Mouse (Mus musculus): ENCODE measurements around the gene Fam92b. TPM values are rescaled to one million over a fixed set of nuclear protein-coding genes. Genes with fewer than 3 reads are reported as not detected.

Fam92b gene
- polyA plus RNA-seq, 1 experiment from 2014 or later = 0.31 TPM

DNA sequence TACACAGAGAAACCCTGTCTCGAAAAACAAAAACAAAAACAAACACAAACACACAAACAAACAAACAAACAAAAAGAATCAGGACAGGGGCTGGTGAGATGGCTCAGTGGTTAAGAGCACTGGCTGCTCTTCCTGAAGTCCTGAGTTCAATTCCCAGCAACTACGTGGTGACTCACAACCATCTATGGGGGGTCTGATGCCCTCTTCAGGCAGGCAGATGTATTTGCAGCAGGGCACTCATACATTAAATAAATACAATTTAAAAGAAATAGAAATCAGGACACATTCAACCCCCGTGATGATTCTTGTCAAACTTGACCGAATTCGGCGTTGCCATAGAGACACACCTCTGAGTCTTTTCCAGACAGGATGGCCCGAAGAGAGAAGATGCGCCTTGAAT is 30.1 kb upstream of the Fam92b start:
- no peaks in the 10 kb centered on the region for H3K9me3 ChIP-seq
- peaks cover 22% of the 10 kb centered on the region for H3K27me3 ChIP-seq (ENCODE audit: insufficient read depth, poor library complexity, severe bottlenecking)
- no peak for DNase-seq (ENCODE audit: low spot score)
- H3K36me3 ChIP-seq = no peaks in the 10 kb centered on the region
- H3K4me3 ChIP-seq = no peak overlapping the region
- no peak overlapping the region for H3K27ac ChIP-seq
- WGBS = 84% methylated on average over 8 of the region's 8 CpGs
- H3K4me1 ChIP-seq = peaks cover 57% of the 10 kb centered on the region

DNA sequence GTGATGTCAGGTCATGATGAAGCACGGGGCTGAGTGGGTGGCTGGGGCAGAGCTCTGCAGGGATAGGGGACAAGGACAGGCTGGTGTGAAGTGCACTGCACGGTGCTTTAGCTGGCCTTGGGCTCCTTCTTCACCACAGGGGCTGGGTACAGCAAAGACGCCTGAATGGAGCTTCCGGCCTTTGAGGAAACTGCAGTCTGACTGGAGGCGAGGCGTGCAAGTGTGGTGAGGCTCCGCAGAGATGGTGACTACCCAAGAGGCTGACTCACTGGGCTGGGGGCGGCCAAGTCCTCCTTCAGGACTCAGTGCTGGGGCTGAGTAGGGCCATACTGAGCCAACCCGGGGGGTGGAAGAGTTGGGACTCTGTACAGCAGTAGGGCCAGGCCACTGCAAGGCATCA is 28.6 kb upstream of the Fam92b start:
- Histone ChIP-seq H3K4me1 (peaks cover 57% of the 10 kb centered on the region), H3K36me3 (no peaks in the 10 kb centered on the region), H3K27ac (no peak overlapping the region), H3K27me3 (ENCODE audit: insufficient read depth, poor library complexity, severe bottlenecking) (peaks cover 22% of the 10 kb centered on the region), H3K4me3 (no peak overlapping the region), H3K9me3 (no peaks in the 10 kb centered on the region)
- 74% methylated on average over 9 of the region's 9 CpGs for WGBS
- no peak for DNase-seq (ENCODE audit: low spot score)

DNA sequence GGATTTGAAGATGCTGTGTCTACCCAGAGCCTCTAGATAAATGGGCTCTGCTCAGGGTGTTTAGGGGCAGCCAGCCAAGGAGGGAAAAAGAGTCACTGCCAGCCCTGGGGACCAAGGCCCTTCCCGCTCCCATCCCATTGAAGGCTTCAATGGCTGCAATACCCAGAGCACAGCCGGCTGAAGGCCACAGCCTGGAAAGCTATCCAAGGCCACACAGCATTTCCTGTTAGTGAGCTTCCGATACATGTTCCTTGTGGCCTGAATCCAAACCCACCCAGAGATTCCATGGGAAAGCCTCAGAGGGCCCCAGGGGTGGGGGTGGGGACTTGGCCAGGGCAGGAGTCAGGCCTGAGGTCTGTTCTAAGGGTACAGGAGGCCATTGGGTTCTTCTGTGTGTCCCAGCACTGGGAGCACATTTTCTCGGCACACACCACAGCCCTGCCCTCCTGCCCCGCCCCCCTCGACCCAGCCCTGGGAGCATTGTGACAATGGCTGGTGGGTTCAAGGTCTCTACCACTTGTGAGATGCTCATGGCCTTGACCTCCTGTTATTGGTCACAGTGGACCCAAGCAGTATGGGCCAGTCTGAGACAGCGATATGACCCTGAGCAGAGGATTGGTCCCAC is 27.6 kb upstream of the Fam92b start:
- 0 out of 2 replicates have a peak overlapping the region, but pooled peaks have one; percentile 39 for H3K27ac ChIP-seq
- H3K36me3 ChIP-seq = no peaks in the 10 kb centered on the region
- WGBS = 75% methylated on average over 7 of the region's 7 CpGs
- H3K27me3 ChIP-seq (ENCODE audit: insufficient read depth, poor library complexity, severe bottlenecking) = peaks cover 22% of the 10 kb centered on the region
- no peaks in the 10 kb centered on the region; the same call in 1 of the 2 replicates for H3K9me3 ChIP-seq
- no peak overlapping the region for H3K4me3 ChIP-seq
- DNase-seq (ENCODE audit: low spot score) = no peak
- H3K4me1 ChIP-seq = peaks cover 47% of the 10 kb centered on the region

DNA sequence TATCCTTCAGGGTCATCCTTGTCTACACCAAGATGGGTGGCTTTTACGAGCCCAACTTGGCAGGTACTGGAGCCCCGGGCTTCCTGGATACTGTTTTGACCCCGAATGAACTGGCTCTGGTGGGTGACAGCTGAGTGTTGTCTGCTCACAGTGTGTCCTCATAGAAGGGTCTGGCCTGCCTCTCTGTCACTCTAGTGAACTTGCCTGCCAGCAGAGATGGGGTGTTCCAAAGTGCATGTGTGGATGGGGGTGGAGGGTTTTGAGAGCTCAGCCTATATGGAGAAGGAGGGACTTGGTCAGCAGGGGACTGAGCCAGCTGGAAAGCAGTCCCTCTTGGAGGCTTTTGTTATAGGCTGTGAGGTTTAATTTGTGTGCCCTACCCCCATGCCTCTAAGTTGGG is 25.3 kb upstream of the Fam92b start:
- no peak overlapping the region for H3K4me3 ChIP-seq
- H3K27ac ChIP-seq = 0 out of 2 replicates have a peak overlapping the region, but pooled peaks have one; percentile 32
- H3K4me1 ChIP-seq = peaks cover 40% of the 10 kb centered on the region
- H3K36me3 ChIP-seq = no peaks in the 10 kb centered on the region
- H3K9me3 ChIP-seq = no peaks in the 10 kb centered on the region; the same call in 1 of the 2 replicates
- DNase-seq (ENCODE audit: low spot score) = peak; percentile 88
- 50% methylated on average over 3 of the region's 3 CpGs for WGBS
- peaks cover 17% of the 10 kb centered on the region for H3K27me3 ChIP-seq (ENCODE audit: insufficient read depth, poor library complexity, severe bottlenecking)

DNA sequence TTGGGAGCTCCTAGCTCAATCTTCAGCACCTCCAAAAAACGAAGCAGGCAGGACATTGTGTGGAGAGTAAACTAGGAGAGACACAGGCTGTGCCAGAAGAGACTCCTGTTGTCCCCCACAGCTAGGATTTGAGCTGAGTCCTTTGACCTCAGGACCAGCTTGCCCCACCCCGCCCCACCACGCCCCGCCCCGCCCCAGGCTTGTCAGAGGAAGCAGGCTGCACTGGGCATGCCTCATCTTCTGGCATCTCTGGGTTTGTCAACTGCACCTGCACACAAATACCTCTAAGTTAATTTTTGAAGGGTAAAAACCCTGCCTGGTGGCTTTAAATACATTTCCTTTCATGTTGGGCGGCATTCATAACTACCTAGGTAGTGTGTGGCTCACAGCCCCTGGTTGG is 24.1 kb upstream of the Fam92b start:
- DNase-seq (ENCODE audit: low spot score) = no peak
- H3K27ac ChIP-seq = 0 out of 2 replicates have a peak overlapping the region, but pooled peaks have one; percentile 32
- H3K4me3 ChIP-seq = no peak overlapping the region
- peaks cover 40% of the 10 kb centered on the region for H3K4me1 ChIP-seq
- H3K9me3 ChIP-seq = no peaks in the 10 kb centered on the region; the same call in 1 of the 2 replicates
- H3K27me3 ChIP-seq (ENCODE audit: insufficient read depth, poor library complexity, severe bottlenecking) = peaks cover 17% of the 10 kb centered on the region
- H3K36me3 ChIP-seq = no peaks in the 10 kb centered on the region
- WGBS = 84% methylated on average over 6 of the region's 6 CpGs

DNA sequence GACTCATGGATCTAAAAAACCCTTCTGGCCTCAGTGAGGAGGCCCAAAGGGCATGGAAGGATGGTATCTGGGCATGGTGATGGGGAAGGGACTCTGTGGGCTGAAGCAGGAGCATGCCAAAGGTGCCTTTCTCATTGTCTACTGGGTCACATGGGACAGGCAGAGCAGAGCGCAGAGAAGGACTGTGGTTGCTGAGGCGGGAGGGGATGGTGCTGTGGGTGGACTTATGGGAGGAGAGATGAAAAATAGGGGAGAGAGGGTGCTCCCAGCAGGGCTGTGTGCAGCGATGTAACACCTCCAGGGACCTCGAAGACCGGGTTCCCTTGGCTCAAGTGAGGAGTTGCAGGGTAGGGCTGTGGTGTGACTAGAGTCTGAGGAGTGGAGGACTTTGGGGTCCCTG is 14.9 kb upstream of the Fam92b start:
- Histone ChIP-seq H3K9me3 (no peaks in the 10 kb centered on the region), H3K4me1 (peaks cover 33% of the 10 kb centered on the region), H3K27me3 (ENCODE audit: insufficient read depth, poor library complexity, severe bottlenecking) (peaks cover 11% of the 10 kb centered on the region), H3K27ac (0 out of 2 replicates have a peak overlapping the region, but pooled peaks have one; percentile 65), H3K4me3 (no peak overlapping the region), H3K36me3 (no peaks in the 10 kb centered on the region)
- 95% methylated on average over 5 of the region's 5 CpGs for WGBS
- no peak for DNase-seq (ENCODE audit: low spot score)

DNA sequence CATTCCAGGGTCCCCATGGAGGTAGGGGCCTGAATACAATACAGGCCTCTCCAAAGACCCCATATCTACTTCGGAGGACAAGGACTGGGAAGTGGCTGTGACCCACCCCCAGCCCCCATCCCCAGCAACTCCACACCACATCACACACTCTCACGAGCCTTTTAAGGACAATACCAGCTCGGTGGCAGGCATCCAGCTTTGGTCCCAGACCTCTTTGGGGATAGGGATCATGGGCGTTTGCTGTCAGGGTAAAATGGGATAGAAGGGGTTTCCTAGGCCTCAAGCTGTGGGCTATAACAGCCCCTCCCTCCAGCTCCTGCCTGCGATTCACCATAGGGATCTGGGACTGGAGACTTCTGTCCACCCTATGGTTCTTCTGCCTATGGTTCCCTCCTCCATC is 14.4 kb upstream of the Fam92b start:
- no peak for DNase-seq (ENCODE audit: low spot score)
- Histone ChIP-seq H3K4me3 (no peak overlapping the region), H3K36me3 (no peaks in the 10 kb centered on the region), H3K27ac (peak overlapping the region; percentile 65), H3K27me3 (ENCODE audit: insufficient read depth, poor library complexity, severe bottlenecking) (peaks cover 11% of the 10 kb centered on the region), H3K4me1 (peaks cover 35% of the 10 kb centered on the region), H3K9me3 (no peaks in the 10 kb centered on the region)
- WGBS = 74% methylated on average over 5 of the region's 5 CpGs

DNA sequence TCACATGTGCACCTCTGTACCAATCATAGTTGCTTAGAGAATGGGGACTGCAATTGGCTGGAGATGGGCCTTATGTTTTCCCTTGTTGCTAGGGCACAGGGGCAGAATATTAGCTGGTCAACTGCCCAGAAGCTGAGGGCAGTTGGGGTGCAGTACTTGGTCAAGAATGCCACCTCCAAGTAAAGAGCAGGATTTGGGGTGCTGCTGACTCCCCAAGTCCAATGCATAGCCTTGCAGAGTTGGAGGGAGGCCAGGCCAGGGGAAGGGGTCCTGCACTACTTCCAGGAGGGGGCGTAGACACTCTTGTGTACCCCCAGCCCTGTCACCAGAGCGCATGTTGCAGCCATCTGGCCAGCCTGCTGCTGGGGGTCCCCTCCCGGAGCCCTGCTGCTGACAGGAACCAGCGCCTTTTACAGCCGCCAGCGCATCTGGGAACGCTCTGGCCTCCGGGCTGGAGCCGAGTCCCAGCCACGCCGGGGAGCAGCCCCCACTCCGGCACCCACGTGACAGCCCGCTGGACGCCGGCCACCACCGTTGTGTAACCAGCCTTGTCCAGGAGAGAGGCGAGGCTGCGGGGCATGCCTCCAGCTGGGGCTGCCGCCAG is 13.6 kb upstream of the Fam92b start:
- peak overlapping the region; percentile 45 for H3K4me3 ChIP-seq
- no peak for DNase-seq (ENCODE audit: low spot score)
- H3K9me3 ChIP-seq = no peaks in the 10 kb centered on the region
- H3K27ac ChIP-seq = peak overlapping the region; percentile 65
- WGBS = 50% methylated on average over 20 of the region's 20 CpGs
- H3K36me3 ChIP-seq = no peaks in the 10 kb centered on the region
- peaks cover 11% of the 10 kb centered on the region for H3K27me3 ChIP-seq (ENCODE audit: insufficient read depth, poor library complexity, severe bottlenecking)
- H3K4me1 ChIP-seq = peaks cover 42% of the 10 kb centered on the region

DNA sequence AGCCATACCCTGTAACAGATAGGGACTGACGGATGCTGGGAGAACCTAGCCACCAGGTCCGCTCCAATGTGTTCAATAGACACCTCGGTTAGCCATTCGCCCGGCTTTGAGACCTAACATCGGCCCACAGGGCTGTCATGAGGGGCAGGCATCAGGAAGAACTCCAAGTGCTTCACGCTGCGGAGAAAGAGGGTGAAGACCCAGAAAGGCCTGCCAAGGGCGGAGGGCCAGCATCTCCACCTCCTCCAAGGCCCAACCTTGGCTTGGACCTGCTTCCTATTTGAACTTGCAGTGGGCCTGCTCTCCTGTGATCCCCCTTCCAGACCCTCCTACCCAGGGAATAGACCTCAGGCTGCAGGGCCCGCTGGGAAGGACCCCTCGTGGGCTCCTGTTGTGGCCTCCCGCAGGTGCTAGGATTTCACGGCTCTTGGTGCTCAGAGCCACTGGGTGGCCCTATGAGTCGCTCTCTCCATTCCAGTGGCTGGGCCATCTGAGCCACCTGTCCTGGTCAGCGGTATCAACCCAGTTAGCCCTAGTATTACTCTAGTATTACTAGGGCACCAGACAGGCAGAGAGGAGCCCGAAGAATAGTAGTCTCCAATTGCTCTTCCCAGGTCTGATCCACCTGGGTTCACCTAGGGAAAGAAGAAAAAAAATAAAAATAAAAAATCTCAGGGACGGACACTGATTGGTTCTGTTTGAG is 13.0 kb upstream of the Fam92b start:
- H3K4me3 ChIP-seq = no peak overlapping the region
- H3K4me1 ChIP-seq = peaks cover 49% of the 10 kb centered on the region
- H3K27me3 ChIP-seq (ENCODE audit: insufficient read depth, poor library complexity, severe bottlenecking) = peaks cover 11% of the 10 kb centered on the region
- DNase-seq (ENCODE audit: low spot score) = no peak
- peak overlapping the region; percentile 42; the same call in 1 of the 2 replicates for H3K27ac ChIP-seq
- H3K9me3 ChIP-seq = no peaks in the 10 kb centered on the region
- 79% methylated on average over 17 of the region's 17 CpGs for WGBS
- no peaks in the 10 kb centered on the region for H3K36me3 ChIP-seq

DNA sequence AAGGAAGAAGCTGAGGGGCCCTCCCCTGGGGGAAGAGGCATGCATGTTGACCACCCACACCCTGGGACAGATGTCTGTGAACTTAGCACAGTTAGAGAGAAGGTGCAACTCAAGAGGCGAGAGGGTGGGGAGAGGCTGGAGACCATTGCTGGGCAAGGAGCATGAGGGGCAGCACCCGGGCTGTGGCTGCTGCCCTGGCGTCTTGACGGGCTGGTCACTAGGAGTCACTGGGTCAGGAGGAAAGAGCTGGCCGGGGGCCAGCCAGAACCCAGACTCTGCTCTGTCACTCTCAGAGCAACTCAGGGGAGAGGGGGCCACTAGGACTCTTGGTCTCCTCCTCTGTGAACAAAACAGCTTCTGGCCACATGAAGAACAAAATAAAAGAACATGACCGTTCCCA is 12.2 kb upstream of the Fam92b start:
- 0 out of 2 replicates have a peak overlapping the region, but pooled peaks have one; percentile 4 for H3K27ac ChIP-seq
- peaks cover 11% of the 10 kb centered on the region for H3K27me3 ChIP-seq (ENCODE audit: insufficient read depth, poor library complexity, severe bottlenecking)
- H3K4me1 ChIP-seq = peaks cover 57% of the 10 kb centered on the region
- WGBS = 77% methylated on average over 6 of the region's 6 CpGs
- no peak overlapping the region for H3K4me3 ChIP-seq
- no peak for DNase-seq (ENCODE audit: low spot score)
- H3K36me3 ChIP-seq = no peaks in the 10 kb centered on the region
- H3K9me3 ChIP-seq = no peaks in the 10 kb centered on the region

DNA sequence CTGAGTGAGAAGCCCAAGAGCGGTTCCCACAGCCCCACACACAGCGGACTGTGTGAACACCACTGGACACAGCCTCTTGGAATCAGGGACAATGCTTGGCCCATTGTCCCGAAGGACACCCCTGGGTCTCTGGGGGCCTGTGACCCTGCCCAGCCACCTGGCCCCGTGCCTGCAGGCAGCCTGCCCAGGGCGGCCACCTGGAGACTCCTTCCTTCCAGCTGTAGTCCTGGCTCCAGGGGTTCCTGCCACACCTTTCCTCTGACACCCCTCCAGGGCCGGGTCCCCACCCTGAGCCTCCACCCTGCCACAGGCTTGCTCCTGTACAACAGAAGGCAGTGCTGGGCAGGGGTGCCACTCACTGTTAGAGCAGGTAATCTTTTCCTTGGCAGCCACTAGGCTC is 11.2 kb upstream of the Fam92b start:
- Histone ChIP-seq H3K9me3 (no peaks in the 10 kb centered on the region), H3K36me3 (no peaks in the 10 kb centered on the region), H3K4me1 (peaks cover 66% of the 10 kb centered on the region), H3K4me3 (no peak overlapping the region), H3K27ac (peak overlapping the region; percentile 47), H3K27me3 (ENCODE audit: insufficient read depth, poor library complexity, severe bottlenecking) (peaks cover 11% of the 10 kb centered on the region)
- 77% methylated on average over 6 of the region's 6 CpGs for WGBS
- no peak for DNase-seq (ENCODE audit: low spot score)

DNA sequence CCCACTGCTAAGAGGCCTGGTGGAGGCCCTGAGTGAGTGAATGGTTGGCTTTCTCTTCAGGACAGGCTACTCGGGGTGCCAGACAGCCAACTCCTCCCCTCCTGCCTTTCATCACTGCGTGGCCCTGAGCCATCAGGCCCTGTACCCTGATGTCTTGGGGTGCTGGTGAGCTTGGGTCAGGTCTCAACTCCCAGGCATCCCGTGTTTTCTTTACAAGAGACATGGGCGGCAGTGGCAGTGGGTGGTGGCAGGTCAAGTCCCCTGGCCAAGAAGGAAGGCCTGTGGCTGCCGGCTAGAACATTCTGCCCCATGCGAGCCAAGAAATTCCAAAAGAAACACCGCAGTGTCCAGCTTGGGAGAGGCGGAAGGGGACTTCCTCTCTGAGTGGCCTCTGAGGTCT is 9.2 kb upstream of the Fam92b start:
- no peaks in the 10 kb centered on the region for H3K9me3 ChIP-seq
- no peak for DNase-seq (ENCODE audit: low spot score)
- 70% methylated on average over 8 of the region's 8 CpGs for whole genome bisulfite sequencing
- no peak overlapping the region for H3K4me3 ChIP-seq
- peak overlapping the region; percentile 74; the same call in 1 of the 2 replicates for H3K27ac ChIP-seq
- H3K27me3 ChIP-seq (ENCODE audit: insufficient read depth, poor library complexity, severe bottlenecking) = peaks cover 12% of the 10 kb centered on the region
- H3K4me1 ChIP-seq = peaks cover 68% of the 10 kb centered on the region
- H3K36me3 ChIP-seq = no peaks in the 10 kb centered on the region
